Mouse (Mus musculus) heart, postnatal 14 days (tissue): Measurements from ENCODE around the gene Srr. TPM values are rescaled to one million over a fixed set of nuclear protein-coding genes. Genes with fewer than 3 reads are reported as not detected.

Experiments used
- DNase-seq, 2 experiments: peaks; one replicate each; pipeline ENCODE4 v3.0.0; 2021 to 2022
- intact Hi-C: fragments of 180-260 bp; cut with DNase I; formaldehyde crosslinking; loops from one replicate; pipeline ENCODE4 v1.15.1; 2025
- long read RNA-seq, 2 experiments: library from polyadenylated mRNA; stranded (forward); transcript quantifications; one replicate each; pipeline ENCODE4 v2.0.0; 2021
- total RNA-seq, 2 experiments: library from RNA; stranded (reverse); gene quantifications; 2 replicates each; pipeline ENCODE4 v1.2.3; 2021

Srr gene
- total RNA-seq: 10 to 100 TPM; 31.5 to 34.3 TPM
- long read RNA-seq, experiment 1, transcript Srr-201 (9 exons, 3,699 nt): major isoform, 28 of 42 reads
- long read RNA-seq, experiment 1, transcript Srr-204 (8 exons, 3,183 nt): minor isoform, 8 of 42 reads
- long read RNA-seq, experiment 1, partial matches to known transcripts: 2 of 42 reads
- long read RNA-seq, experiment 1, other reads (novel, unspliced or antisense): 4 of 42 reads
- long read RNA-seq, experiment 2, transcript Srr-204 (8 exons, 3,183 nt): minor isoform, 10 of 45 reads
- long read RNA-seq, experiment 2, transcript Srr-201 (9 exons, 3,699 nt): major isoform, 20 of 45 reads
- long read RNA-seq, experiment 2, partial matches to known transcripts: 2 of 45 reads
- long read RNA-seq, experiment 2, other reads (novel, unspliced or antisense): 13 of 45 reads

DNA sequence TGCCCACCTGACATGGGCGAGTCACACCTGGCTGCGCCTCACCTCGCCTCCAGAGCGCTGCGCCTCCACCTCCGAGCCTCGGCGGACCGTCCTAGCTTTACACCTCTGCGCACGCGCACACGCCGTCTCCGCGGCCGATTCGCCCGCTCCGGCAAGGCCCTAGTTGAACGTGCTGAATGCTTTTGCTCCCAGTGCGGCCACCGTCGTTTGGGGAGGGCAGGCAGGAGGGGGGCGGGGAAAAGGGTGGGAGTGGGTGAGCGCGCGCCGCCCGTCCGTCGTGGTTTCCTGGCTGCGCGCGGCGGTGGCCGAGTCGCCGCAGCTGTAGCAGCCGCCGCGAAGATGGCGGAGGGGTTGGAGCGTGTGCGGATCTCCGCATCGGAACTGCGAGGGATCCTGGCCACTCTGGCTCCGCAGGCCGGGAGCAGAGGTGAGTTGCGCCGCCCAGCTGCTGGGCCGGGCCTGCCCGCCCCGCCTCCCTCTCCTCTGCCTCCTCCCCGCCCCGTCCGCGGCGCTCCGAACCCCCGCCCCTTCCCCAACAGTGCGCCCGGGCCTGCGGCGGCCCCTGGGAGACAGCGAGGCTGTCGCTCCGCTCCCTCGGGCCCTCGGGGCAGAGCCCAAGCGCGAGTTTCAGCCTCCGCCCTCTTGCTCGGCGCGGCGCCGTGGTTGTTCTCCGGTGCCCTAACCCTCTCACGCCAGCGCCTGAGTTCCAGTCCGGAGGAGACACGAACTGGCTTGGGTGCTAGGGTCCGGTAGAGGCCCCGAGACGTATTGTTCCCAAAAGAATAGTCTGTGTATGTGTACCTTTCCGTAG lies at the start of gene Srr, which contains the start of gene Smg6:
Gene Srr (minus strand): TSS at position 372 of the 811 bp plus-strand sequence.
Gene Smg6 (plus strand): TSS at position 247 of the 811 bp plus-strand sequence.
- intact Hi-C loops: no loop called here
- peak; percentile 93 to 95 for DNase-seq

DNA sequence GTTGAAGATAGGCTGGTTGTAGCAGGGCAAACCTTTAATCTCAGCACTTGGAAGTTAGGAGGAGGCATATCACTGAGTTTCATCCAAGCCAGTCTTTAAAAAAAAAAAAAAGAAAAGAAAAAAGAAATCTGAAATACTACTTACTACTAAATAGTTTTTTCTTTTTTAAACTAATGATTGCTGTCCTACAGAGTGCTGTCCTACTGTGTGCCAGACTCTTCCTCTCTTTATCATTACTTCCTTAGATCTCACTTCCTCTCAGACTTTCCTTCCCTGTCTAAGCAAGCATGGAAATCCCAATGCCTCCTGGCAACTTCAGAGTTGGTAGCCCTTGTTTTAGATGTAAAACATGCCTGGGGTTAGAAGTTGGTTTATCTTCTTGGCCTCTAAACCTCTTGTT lies 48.9 kb upstream of the Srr start:
- DNase-seq: no peak
- intact Hi-C loops: no loop called here

DNA sequence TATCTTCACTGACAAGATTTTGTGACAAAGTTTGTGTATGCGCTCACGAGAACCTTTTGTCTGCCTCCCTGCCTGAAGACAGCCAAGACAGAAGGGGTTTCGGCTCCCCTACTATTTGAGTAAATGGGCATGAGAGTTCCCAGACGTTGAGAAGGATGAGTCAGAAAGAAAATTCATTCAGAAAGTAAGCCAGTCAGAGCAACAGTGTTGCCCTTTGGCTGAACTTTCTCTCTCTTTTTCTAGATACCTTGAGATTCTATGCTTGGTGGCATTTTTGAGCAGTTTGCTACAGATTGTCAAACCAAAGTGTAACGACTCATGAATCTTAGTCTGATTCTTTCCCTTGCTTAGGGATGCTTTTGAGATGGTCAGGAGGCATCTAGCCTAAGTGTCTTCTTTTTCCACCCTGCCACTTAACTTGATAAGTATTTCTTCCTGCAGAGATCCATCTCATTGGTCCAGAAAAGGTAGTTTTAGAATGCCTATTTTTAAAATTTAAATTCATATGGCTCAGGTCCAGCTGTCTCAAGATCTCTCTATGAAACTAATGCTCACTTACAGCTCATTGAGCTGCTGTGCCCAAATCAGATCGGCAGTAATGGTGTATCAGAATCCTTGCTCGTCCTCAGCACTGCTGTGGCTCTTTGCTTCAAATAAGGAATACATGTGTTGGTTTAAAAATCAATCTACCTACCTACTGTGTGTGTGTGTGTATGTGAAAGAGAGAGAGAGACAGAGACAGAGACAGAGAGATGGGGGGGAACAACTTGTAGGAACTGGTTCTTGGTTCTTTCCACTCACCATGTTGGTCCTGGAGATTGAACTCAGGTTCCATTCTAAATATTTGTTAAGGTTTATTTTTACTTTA lies 47.8 kb upstream of the Srr start:
- intact Hi-C loops: no loop called here
- no peak for DNase-seq

DNA sequence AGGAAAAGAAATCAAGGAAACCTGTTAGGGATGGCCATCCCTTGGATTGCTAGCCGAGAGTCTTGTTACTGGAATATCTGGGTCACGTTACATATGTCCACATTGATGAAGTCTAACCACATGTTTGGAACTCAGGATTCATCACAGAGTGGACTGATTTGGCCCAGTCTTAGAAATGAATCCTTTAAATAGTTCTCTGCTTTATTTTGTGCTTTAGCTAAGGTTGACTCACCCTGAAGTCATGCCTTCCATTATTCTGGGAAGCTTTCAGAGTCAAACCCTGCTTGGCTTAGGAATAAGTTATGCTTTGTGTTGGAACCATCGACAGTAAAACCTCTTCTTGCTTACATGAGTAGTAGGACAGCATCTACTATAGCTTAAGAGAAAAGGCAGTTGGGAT lies 39.8 kb upstream of the Srr start:
- no peak for DNase-seq
- intact Hi-C loops: no loop called here

DNA sequence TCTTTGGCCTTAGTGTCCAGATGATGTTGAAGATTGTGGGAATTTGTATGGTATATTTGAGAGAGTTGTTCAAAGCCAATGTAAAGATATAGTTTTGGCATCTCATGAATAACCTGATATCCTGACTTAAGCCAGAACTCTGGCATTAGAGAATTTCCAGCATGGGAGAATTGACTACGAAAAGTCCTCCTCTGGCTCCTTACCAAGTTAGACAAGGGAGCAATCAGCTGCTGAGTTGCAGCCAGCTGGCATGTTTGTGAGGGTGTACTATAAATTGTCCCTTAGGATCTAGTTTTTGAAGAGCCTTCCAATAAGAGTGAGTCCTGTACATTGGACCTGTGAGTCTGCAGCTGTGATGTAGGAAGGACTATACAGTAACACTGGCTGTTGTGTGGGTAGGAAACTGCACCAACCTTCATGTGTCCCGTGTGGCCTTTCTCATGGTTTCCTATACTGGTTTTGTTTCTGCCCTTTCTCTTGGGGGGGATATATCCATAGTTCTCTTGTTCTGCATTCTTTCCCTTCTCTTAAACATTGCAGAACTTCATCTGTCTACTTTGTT lies 37.2 kb upstream of the Srr start:
- intact Hi-C loops: no loop called here
- peak; percentile 19 to 38 for DNase-seq

GRCm38 (mm10) chr11:74961953-74962352 lies 36.2 kb upstream of the Srr start:
- DNase-seq: no peak
- intact Hi-C loops: no loop called here

- intact Hi-C loops: no loop called here
- no peak for DNase-seq
Measured at GRCm38 (mm10) chr11:74960031-74960551, 34.3 kb upstream of the Srr start.

GRCm38 (mm10) chr11:74959501-74959900 lies 33.8 kb upstream of the Srr start:
- intact Hi-C loops: no loop called here
- no peak for DNase-seq

DNA sequence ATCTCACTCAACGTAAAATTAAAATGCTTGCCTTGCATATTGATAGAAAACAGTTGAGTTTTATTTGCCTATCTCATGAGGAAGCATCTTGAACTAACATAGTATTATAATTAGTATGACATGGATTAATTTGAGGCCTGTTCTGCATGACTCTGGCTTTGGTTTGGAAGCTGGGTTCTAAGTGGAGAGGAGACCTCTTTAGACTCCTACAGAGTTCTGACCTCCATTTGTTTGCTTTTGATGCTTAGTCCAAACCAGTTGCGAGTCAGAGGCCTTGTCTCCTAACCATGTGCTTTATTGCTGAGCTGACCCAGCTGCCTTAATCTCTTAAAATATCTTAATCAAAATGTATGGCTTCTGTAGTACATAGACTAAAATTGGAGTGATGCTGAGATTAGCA lies 31.9 kb upstream of the Srr start:
- intact Hi-C loops: no loop called here
- DNase-seq: no peak

DNA sequence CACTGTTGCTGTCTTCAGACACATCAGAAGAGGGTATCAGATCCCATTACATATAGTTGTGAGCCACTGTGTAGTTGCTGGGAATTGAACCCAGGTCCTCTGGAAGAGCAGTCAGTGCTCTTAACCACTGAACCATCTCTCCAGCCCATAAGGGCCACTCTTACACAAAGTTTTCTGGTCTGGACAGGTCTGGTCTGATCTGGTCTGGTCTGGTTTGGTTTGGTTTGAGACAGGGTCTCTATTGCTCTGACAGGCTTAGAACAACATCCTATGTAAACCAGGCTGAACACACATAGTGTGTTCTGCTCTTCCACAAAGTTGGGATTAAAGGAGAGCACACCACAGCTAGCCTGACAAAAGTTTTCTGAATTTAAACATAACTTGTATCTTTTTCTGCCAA lies 30.3 kb upstream of the Srr start:
- intact Hi-C loops: no loop called here
- DNase-seq: no peak

GRCm38 (mm10) chr11:74954901-74955300 lies 29.2 kb upstream of the Srr start:
- DNase-seq: no peak
- intact Hi-C loops: no loop called here

GRCm38 (mm10) chr11:74946348-74946747 lies 20.6 kb upstream of the Srr start:
- peak in 1 of 2 experiments; percentile 36 for DNase-seq
- intact Hi-C loops: loop anchor here (1.0 to 5.0 kb wide), 3 partner anchors 34 to 346 kb away; no protein-coding TSS in a partner anchor

- intact Hi-C loops: no loop called here
- no peak for DNase-seq
Measured at GRCm38 (mm10) chr11:74930391-74930790, 4.6 kb upstream of the Srr start.

DNA sequence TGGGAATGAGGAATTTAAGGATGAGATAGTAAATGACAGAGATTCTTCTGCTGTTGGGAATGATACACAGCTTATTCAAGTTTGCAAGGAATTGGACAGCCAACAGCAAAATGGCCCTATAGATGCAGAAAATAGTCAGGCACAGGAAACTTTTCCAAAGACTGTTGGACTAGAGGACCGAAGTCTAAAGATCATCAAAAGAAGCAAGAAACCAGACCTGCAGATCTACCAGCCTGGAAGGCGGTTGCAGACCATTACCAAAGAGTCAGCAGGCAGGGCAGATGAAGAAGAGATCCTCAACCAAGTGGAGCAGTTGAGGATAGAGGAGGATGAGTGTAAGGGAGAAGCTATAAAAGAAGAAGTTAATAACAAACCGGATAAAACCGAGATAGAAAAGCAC lies 3.4 kb upstream of the Srr start:
- intact Hi-C loops: no loop called here

GRCm38 (mm10) chr11:74927236-74927725 lies 1.5 kb upstream of the Srr start:
- DNase-seq: no peak
- intact Hi-C loops: no loop called here

More for the DNA sequence above, 3.4 kb upstream of the Srr start:
- DNase-seq: no peak

- intact Hi-C loops: no loop called here
- peak; percentile 13 to 51 for DNase-seq
Measured at GRCm38 (mm10) chr11:74926388-74927005, 749 bp upstream of the Srr start.

DNA sequence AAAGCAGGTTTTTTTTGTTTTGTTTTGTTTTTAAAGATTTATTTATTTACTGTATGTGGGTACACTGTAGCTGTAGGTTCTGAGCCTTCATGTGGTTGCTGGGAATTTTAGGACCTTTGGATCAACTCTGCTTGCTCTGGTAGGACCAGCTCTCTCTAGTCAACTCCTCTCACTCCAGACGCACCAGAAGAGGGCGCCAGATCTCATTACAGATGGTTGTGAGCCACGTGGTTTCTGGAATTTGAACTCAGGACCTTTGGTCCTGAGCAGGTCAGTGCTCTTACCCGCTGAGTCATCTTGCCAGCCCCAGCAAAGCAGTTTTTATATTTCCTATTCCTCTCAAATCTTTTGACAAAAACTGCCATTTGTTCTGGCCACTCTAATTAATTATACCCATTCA lies 1.6 kb downstream of the Srr start:
- intact Hi-C loops: no loop called here
- DNase-seq: peak; percentile 12 to 34

DNA sequence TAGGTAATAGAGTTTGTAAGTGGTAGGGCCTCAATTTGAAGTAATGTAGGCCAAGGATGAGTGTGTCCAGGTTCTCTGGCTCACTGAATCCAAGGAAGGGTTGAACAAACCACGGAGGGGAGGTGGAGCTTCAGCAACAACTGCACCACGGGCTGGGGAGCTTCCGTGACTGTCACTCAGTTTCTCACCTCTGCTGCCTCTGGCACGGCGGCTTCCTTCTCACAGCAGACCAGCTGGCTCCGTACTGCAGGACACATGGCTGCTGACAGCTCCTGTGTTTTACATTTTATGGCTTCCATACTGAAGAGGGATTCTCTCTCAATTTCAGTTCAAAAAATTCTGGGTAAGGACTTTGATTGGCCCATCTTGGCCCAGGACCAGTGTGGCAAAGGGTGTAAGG lies 6.5 kb downstream of the Srr start:
- no peak for DNase-seq
- intact Hi-C loops: no loop called here

- DNase-seq: no peak
- intact Hi-C loops: no loop called here
Measured at GRCm38 (mm10) chr11:74912492-74912891, 13.3 kb downstream of the Srr start.
